Mouse (Mus musculus) adrenal gland, adult (tissue): ENCODE data around the gene Kdelr1.
A peak's percentile ranks its signal among the peaks of the same experiment; 100 is the strongest.

Experiments
- DNase-seq, 2 experiments: peaks; one replicate each; pipeline ENCODE4 v3.0.0; 2022 to 2023; ENCODE audit warnings: low spot score in 1 of 2; ENCODE audit not compliant: inconsistent age in 2 of 2

Kdelr1 gene

DNA sequence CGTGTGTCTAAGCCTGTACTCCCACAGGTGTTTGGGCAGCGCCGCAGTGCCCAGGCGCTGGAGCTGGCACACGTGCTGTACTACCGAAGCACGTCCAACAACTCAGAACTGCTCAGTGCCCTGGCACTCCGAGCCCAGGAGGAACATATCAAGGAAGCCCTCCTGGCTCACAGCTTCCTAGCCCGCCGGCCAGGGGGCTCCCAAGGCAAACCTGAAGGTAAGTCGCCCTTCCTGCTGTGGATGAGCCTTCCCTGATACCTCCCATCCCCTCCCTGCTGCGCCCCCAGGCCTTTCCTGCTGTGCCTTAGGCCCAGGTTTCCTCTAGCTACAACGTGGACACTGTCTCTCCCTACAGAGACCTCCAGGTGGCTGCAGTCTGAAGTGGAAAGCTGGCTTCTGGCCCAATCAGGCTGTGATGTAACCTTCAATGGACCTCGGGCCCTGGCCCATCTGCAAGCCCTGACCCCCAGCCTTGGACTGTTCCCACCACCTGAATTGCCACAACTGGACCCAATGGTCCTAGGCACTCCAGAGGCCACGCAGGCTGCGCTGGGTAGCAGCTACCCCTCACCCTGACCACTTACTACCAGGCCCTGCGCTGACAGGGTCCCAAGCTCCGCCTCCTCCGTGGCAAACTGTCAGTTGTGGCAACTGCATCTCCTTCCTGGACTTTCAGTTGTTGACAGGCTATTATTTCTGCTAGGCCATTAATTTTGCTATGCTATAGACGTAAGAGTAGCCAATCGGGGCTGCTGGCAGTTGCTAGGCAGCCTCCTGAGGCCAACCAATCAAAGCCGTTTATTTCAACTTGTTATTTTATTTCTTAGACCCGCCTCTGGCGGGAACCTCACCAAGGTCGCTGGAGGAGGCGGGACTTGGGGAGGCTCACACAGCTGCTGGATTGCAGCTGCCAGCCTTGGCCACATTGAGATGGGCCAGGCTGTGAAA lies 43.8 kb downstream of the Kdelr1 start:
- DNase-seq: peak; percentile 92 to 95

DNA sequence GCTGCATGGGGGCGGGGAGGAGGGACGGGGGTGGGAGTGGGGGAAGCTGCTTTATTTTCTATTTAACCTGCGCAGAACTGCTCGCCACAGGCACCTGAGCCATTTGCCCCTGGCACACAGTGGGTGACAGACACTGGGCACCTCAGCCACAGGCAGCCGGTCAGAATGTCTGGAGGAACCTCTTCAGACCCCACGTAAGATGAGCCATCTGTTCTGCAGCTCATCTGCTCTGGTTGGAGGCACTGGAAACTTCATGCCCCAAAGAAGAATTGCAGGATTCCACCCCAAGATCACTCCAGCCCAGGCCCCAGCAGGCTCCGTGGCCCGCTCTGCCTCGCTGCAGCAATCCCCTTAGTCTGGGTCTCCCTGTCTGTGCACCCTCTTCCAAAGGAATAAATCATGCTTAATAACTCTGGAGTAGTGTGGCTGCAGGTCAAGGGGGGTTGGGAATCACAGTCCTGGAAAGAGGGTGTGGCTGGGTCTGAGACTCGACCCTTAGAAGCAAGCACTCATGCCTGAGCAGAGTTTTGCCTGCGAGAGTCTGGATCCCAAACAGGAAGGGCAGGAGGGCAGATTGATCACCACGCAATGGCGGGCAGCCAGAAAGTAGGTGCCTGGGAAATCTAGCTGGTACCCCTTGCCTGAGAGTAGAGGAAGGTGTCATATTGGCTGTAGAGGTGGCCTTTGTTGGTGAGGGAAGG lies 44.6 kb downstream of the Kdelr1 start:
- peak; percentile 49 to 73 for DNase-seq

DNA sequence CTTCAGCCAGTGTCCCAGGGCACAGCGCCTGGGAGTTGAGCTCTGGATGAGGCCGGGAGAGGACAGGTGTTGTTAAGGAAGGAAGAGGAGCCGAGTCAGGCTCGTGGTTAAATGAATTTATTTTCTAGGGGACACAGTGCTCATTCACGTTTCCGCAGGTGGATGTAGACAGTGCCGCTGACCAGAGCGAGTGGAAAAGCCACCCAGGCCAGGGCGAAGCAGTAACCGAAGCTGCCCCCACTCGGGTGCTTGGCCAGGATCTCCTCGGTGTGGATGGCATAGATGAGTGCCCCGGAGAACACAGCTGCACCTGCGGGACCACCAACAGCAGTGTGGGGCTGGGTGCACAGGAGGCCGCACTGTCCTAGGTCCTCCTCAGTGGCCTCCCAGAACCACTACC lies 45.4 kb downstream of the Kdelr1 start:
- DNase-seq: peak in 1 of 2 experiments; percentile 38

DNA sequence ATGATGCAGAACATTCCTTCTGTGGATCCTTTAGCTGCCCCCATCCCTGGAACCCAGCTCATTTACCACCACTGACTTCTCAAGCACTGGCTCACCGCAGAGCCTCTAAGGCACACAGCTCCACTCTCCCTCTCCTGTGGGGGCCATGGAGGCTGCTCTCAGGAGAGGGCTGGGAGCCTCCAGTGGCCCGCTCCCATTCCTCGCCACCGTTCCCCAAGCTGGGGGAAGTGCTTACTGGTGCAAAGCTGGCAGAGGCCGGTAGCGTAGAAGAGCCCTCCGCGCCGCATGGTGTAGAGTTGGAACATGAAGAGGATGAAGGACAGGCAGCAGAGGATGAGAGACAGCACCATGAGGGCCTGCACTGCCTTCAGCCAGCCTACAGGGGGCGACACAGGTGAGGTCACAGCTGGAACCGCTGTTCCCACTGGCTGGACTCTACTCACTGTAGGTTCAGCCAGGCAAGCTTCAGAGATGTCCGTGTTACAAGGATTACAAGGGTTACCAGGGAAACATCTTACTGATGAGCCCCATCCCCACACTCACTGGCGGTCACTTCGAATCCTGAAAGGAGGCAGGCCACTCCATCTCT lies 46.6 kb downstream of the Kdelr1 start:
- peak; percentile 44 to 64 for DNase-seq

DNA sequence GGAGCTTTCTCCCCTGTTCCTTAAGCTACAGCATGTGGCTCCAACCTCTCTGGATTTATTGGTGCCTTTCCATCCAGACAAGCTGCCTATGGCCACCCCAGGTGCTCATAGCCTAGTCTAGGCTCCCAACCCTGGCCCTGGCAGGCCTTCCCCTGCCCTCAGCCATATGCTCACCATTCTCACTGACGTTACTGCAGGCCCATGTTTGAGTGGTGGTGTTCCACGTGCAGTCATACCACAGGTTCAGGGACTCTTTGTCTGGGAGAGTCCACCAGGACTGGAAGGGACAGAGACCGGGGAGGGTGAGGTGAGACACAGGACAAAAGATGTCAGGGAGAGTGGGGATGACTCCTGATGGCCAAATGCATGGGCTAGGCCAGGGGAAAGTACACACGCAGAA lies 47.2 kb downstream of the Kdelr1 start:
- DNase-seq: no peak

DNA sequence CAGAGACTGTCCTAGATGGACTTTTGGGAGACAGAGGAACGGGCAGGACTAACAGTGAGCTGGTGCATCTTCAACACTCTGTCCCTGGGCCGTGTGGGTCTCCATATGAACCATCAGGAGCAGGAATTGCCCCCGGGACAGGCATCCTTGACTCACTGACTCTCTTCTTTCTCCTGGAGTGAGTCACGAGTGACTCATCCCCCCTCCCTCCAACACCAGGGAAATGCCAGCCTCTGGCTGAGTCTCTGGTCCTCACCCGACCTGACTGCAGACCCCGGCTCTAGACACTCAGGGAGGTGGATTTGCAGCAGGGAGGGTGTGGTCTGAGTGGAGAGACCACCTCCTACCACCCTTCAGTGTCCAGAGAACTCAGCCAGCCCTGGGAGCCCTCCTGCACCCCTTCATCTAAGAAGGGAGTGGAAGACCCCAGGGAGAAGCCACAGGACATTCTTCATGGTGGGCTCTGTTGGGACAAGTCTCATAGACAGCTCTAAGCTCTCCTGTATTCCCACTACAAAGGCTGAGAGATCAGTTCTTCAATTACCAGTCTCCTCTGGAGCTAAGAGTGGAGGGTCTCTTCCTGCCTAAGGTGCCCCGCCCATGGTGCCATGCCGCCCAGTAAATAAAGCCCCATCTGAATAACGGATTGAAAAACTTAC lies 48.1 kb downstream of the Kdelr1 start:
- peak; percentile 91 to 94 for DNase-seq

DNA sequence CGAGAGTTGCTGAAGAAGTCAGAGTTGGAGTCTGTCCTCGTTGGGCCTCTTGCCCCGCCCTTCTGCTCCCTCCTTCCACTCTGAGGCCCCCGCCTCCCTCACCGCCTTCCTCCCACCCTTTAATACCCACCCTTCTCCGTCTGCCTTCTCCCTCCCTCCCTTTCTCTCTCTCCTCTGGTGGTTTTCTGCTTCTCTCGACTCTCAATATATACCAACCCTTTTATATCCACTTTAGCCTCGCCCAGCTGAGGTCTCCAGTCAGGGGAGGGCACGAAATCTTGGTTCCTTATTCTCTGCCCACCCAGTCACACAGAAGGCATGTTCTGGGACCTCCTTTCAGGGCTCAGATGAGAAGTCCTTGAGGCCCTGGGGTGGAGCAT lies 48.7 kb downstream of the Kdelr1 start, which contains the start of gene Emp3:
Gene Emp3, minus strand, starts transcription at position 163 of the 380 bp plus-strand sequence.
- DNase-seq: peak; percentile 79 to 84

DNA sequence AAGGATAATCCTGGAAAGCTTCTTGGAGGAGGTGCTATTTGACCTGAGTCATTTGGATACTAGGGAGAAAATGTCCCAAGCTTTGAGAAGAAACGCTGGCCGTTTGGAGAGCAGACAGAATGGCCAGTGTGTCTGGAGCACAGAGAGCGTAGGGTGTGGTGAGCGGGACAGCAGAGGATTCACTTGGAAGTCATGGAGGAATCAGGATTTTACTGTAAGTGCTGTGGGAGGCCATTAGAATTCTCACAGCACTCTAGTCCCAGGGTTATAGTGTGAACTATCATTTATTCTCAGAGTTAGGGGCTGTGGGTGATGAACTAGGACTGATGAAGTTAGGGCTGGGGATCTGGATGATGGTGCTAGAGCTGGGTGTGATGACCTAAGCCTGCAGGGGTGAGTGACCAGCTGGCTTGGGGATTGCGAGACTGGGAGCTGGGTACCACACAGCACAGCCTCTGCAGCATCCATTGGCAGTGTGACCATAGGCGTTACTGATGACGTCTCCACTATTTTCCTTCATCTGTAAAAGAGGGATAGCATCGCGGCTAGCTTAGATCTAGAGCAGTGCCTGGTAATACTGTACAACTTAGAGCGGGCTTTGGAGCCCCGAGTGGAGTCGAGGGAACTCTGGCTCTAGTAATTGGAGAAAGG lies 49.5 kb downstream of the Kdelr1 start:
- DNase-seq: peak in 1 of 2 experiments; percentile 54

DNA sequence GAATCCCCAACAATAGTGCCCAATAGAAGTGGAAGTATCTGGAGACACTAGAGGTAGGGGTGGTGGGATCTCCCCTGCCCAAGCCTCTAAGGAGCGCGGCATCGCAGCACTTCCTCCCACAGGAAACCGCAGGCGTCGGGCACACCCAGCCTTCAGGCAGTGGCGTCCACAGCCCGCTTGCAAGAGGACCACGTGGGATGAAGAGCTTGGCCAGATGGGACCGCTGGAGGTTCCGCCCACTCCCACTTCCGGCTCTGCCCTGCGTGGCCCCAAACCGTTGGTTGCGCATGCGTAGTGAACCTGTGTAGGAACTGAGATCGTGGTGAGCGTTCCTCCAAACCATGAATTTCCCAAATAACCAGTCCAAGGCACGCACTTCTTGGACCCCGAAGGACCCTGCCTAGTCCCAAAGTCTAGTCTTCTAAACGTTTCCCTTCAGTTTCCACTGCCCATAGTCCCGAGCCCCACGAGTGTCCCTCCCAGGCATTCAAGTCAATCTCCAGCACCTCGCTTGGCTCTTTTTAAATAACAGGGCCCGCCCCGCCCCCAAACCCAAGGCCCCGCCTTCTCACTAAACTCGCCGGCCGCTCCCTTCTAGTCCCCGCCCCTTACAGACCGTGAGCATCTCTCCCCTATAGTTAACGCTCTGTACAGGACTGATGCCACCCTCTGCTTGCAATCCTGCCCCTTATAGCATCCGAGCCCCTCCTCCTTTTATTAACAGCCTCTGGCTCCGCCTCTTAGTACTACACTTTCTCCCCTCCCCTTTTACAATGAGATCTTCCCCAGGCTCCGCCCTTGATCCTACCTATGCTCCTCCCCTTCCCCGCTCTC lies 50.6 kb downstream of the Kdelr1 start:
- peak; percentile 97 to 99 for DNase-seq

DNA sequence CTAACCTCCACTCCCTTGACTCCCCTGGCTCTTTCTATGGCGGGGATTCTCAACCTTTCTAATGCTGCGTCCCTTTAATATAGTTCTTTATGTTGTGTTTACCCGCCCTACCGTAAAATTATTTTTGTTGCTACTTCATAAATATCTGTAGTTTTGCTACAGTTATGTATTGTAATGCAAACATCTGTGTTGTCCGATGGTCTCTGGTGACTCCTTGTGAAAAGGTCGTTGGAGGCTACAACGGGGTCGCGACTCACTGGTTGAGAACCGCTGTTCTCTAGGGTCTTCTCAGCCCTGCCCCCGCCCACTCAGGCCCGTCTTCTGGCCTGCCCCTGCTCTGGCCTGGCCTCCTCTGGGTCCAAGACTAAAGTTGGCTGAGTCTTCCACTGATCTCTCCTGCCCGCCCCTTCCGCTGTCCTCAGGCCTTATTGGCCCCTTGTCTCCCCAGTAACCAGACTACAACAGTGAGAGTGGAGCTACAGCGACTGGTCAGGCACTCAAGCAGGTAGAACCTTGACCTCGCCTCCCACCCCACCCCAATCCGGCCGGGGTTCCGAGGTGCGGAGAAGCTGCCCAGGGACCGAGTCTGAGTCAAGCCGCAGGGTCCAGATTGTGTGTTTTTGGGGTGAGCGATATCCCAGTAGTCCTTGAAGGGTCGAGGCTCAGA lies 51.3 kb downstream of the Kdelr1 start, which contains the start of gene Ccdc114:
Gene Ccdc114, plus strand, starts transcription at position 311 of the 667 bp plus-strand sequence.
- DNase-seq: peak; percentile 89 to 95

DNA sequence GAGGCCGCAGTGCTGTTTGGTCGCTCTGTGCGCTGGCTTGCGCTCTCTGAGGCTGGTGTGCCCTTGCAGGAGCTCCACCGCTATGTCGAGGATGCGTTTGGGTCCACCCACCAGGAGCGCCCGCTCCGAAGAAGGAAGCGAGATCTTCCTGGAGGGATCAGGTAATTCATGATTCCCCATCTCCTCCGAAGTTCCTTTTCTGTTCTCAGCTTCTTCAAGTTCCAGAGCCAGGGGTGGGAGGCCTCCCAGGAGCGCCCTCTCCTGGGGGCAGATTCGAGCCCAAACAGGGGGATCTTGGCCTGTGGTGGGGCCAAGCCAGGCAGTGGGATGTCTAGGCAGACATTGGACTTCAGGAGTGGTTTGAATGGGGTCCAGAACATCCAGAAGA lies 51.9 kb downstream of the Kdelr1 start:
- DNase-seq: peak in 1 of 2 experiments; percentile 67

DNA sequence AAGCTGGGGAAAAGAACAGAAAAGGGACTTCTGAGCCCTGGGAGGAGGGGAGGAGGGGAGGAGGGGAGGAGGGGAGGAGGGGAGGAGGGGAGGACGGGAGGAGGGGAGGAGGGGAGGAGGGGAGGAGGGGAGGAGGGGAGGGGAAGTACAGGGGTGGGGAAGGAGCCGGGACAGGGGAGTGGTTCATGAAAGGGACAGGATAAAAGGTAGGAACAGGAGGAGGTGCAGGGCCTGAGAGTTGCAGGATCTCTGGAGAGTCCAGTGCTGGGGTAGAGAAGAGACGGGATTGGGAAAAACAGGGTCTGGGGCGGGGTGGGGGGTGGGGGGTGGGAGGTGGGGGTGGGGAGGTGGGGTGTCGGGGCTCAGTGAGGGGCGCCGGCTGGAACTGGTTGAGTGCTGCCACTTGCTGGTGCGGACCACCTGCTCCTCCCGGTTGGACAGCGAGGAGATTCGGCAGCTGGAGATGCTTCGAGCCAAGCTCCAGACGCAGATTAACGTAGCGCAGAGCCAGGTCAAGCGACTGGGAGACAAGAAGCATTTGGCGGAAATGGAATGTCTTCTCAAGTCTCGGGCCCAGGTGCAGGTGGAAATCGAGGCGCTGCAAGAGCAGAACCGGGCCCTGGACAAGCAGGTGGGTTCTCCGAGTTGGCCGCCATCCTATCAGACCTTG lies 56.2 kb downstream of the Kdelr1 start:
- no peak for DNase-seq

DNA sequence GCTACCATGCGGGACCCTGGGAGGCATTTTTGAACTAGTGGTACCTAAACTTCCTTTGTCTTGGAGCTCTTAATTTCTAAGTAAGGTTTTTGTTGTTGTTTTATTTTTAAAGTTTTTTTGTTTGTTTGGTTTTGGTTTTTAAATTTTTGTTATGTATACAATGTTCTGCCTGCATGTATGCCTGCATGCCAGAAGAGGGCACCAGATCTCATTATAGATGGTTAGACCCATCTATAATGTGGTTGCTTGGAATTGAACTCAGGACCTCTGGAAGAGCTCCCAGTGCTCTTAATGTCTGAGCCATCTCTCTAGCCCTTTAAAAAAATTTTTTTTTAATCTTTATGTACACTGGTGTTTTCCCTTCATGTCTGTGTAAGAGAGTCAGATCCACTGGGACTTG lies 57.1 kb downstream of the Kdelr1 start:
- no peak for DNase-seq
